Mouse (Mus musculus) cerebellum, postnatal 10 days (tissue): ENCODE data around the gene Tbc1d2b.

Experiments used
- DNase-seq, 2 experiments: peaks; one replicate each; pipeline ENCODE4 v3.0.0; 2021; ENCODE audit warnings: mixed read lengths in 2 of 2

Tbc1d2b gene

DNA sequence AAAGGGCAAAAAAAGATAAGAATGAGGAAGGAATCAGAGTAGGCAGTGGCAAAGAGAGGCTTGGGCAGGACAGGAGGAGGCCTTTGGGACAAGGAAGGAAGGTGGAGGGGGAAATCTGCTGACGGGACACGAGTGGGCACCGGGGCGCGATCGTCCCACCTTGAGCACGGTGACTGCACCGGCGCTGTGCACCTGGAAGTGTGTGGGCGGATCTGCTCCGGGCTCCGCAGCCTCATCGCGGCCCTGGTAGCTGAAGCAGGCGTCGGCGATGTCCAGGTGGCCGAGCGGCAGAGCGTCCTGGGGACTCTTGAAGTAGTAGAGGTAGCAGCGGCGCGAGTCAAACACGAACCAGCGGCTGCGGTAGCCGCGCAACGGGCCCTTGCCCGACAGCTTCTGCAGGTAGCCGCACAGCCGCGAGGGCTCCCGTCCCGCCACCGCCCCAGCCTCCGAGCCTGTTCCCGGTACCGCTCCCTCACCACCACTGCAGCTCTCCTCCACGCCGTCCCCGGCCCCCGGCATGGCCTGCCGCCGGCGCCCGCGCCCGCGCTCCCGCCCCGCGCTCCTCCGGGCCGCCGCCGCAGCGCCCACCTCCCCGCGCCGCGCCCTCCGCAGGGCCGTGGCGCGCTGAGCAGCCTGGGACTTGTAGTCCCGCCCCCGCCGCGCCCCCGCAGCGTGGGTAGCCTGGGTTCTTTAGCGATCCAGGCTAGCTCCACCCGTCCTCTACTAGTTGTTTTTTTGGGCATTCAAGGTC lies at the start of gene Tbc1d2b:
Tbc1d2b (minus strand) TSS at position 612 of the 751 bp plus-strand sequence.
- DNase-seq, result peak; percentile 81 to 88

GRCm38 (mm10) chr9:90316300-90316699 lies 45.7 kb upstream of the Tbc1d2b start:
- DNase-seq, result peak; percentile 50 to 61

DNA sequence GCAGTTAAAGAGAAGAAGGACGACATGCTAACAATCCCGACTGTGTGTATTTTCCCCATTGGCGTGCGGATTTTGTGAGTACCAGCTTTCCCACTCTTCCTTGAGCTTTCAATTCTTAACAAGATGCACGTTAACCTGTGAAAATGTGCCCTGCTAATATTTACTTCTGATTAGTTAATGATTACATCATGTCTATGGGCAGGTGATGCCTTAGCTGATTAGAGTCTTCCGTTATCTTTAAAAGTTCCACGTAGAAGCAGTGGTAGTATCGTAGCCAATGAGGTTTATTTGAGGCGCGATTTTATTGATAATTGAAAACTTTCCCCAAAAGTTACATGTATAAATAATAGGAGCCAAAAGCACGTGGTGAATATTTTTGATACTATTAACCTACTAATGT lies 45.1 kb upstream of the Tbc1d2b start:
- DNase-seq, result no peak

DNA sequence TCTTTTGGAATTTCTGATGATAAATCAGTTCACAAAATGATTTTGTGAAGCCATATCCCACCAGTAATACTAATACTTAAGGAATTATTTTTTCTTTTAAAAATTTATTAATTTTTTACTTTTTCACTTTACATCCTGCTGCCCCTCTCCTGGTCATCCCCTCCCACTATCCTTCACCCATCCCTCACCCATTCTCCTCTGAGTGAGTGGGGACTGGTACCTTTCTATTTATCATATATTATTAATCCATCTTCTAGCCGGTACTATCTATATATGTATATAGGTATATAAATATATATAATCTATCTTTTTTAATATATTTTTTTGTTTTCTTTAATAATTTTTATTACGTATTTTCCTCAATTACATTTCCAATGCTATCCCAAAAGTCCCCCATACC lies 33.6 kb upstream of the Tbc1d2b start:
- no peak for DNase-seq

GRCm38 (mm10) chr9:90303101-90303835 lies 32.7 kb upstream of the Tbc1d2b start:
- no peak for DNase-seq

- no peak for DNase-seq
Measured at GRCm38 (mm10) chr9:90302670-90303069, 32.1 kb upstream of the Tbc1d2b start.

DNA sequence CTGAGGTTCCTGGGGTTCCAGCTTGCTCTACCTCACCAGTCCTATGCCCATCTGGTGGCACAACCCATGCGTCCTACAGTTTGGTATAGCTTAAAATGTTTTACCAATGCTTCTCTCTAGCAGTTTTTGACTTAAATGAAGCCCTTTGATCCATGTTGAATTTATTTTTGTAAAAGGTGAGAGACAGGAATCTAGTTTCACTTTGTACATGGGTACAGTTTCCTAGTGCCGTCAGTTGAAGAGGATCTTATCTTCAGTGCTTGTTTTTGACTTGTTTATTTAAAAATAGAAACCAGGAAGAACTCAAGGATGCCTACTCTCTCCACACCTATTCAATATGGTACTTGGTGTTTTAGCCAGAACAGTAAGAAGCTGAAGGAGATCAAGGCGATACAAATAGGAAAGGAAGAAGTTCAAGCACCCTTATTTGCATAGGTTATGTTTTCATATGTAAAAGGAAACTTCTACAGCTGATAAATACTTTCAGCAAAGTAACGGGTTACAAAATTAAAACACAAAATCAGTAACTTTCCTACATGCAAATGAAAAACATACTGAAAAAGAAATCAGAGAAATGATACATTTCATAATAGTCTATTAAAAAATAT lies 30.6 kb upstream of the Tbc1d2b start:
- DNase-seq, result no peak

DNA sequence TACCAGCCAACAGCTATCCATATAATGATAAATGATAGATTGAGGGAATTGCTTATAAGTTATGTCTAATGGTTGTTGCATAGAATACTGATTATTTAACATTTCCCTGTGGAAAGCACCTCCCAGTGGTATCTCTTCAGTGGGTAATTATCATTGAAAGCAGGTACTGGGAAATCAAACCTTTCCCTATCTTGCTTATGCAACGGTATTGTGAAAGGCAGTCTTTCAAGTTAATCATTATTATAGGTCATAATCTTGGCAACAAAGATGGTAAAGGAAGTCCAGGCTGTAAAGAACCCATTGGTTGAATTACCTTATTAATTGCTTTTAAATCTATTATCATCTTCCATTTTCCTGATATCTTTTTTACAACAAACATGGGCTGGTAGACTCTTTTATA lies 27.0 kb upstream of the Tbc1d2b start:
- DNase-seq, result no peak

GRCm38 (mm10) chr9:90293641-90294398 lies 23.2 kb upstream of the Tbc1d2b start:
- no peak for DNase-seq

- DNase-seq, result no peak
Measured at GRCm38 (mm10) chr9:90278397-90278796, 7.8 kb upstream of the Tbc1d2b start.

DNA sequence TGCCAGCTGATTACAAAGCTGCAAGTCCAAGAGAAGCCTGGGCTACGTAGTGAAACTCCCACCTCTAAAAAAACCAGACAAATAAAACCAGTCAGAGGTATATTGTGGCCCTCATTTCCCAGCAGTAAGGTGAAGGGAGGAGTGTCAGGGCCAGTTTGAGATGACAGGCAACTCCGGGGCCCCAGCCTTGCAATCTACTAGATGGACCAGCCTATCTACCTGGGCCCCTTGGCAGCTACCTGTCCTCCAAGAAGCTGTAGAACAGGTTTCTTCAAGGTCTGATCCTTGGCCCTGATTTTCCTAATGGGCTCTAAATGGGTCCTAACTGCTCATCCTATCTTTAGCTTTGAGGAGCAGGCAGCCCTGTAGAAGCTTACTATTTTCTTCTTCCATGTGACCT lies 7.3 kb upstream of the Tbc1d2b start:
- DNase-seq, result no peak

- peak in 1 of 2 experiments; percentile 42 for DNase-seq
Measured at GRCm38 (mm10) chr9:90276779-90277178, 6.2 kb upstream of the Tbc1d2b start.

DNA sequence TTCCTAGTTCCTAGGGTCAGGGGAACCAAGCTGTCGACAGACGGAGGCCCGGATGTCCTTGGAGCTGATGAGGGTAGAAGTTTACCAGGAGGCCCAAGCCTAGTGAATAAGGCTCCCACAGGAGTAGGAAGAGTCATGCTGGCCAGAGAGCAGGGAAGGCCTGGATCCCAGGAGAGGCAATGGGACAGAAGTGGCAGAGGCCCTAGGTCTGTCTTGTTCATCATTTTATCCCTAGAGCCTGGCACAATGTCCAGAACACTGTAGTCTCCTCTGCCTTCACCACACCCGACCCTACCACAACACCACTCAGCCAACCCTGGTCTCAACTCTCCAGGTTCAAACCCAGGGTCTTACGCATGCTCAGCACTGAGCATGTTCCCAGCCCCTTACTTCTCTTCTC lies 5.3 kb upstream of the Tbc1d2b start:
- no peak for DNase-seq

- no peak for DNase-seq
Measured at GRCm38 (mm10) chr9:90275500-90275899, 4.9 kb upstream of the Tbc1d2b start.

DNA sequence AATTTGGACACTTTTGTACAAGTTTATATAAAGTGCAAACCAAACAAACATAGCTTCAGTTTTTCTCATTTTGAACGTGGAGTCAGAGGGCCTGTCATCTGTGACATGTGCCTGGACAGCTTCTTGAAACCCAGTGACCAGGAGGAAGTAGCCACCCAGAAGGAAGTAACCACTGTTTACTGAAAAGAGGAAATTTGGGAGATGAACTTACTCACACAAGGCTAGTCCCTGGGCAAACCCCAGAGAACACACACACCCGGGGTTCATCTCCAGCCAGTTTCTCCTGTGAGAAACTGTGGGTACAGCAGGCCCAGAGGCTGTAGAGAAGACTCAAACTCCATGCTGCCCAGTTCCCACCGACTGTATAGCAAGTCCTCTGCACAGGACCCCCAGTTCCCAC lies 3.9 kb upstream of the Tbc1d2b start:
- no peak for DNase-seq

- no peak for DNase-seq
Measured at GRCm38 (mm10) chr9:90272346-90272745, 1.7 kb upstream of the Tbc1d2b start.

DNA sequence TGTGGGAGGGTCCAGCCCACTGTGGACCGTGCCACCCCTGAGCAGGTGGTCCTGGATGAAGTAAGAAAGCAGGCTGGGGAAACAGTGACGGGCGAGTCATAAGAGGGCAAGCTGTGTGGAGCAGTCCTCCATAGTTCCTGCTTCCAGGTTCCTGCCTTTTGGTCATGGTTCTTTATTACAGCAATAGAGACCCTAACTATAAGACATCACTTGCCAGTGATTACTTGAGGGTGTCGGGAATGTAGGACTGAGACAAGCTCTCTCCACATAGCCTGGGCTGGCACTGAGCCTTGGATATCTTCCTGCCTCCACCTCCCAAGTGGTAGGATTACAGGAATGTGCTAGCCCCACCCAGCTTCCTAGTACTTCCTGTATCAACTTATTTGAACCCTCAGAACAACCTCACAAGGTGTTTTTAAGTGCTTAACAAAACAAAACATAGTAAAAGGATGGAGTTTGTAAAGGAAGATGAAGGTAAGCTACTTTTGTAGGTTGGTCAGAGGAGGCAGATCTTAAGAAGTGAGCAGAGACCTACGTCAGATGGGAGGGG lies 1.0 kb upstream of the Tbc1d2b start:
- no peak for DNase-seq

- DNase-seq, result no peak
Measured at GRCm38 (mm10) chr9:90270944-90271295, 316 bp upstream of the Tbc1d2b start.

DNA sequence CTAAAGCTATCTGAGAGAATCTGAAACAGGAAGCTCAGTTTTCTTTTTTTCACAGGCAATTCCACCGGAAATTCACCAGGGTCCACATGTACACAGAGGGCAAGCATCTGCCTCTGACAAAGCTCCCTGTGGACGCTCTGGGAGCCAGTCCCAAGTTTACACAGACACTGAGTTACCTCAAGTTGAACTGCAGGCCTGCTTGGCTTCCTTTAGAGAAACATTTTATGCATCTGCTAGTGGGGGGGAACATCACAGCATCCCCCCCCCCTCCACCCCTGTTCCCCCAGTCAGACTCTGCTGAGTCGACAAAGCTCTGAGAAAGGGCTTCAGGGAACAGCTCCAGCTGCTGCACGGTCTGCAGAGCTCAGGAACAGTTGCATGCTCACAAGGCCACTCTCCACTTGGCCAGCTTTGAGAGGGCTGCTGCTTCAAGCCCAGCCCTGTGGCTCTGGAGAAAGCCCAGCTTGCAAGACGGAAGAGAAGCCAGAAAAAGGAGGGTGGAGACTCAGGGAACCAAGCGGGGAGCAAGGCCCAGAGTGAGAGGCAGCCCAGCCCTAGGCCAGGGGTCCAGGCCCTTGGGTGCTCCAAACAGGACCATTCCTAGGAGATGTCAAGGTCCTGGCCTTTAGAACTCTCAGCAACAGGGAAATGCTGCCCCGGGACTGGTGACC lies 1.5 kb downstream of the Tbc1d2b start:
- peak; percentile 58 to 65 for DNase-seq

- no peak for DNase-seq
Measured at GRCm38 (mm10) chr9:90266926-90267325, 3.7 kb downstream of the Tbc1d2b start.

- no peak for DNase-seq
Measured at GRCm38 (mm10) chr9:90266059-90266458, 4.5 kb downstream of the Tbc1d2b start.

GRCm38 (mm10) chr9:90265322-90266039 lies 5.1 kb downstream of the Tbc1d2b start:
- DNase-seq, result no peak
